ENCODE assay signal across 12 mouse cellular contexts in genomic region chr10:128912791-128913190, GRCm38 (mm10). TPM values are rescaled to one million over a fixed set of nuclear protein-coding genes. Genes with fewer than 3 reads are reported as not detected.
DNase-seq lines count a peak whose midpoint lies in the region; ATAC-seq lines count a peak whose summit lies in the region.
"Had no signal": no experiment of that assay in that cellular context is flagged by ENCODE, and none has a peak within 500 bp of the region (broad histone marks: within the 10 kb centered on the region; RNA-seq: fewer than 3 reads in every experiment).

No protein-coding gene starts in this region.

- H3K4me2 ChIP-seq in heart, embryonic 15.5 days, result no peak overlapping the region
- no peak overlapping the region for H3K4me2 ChIP-seq in neural tube, embryonic 13.5 days
- H3K4me2 ChIP-seq: hindbrain, embryonic 14.5 days had no signal

- intact Hi-C loops in heart, postnatal 25 days (cut with DNase I), result loop anchor here (5.0 kb wide), 2 partner anchors 35 to 65 kb away; no protein-coding TSS in a partner anchor

- no peak for DNase-seq in heart, postnatal 25 days (ENCODE audit: low spot score)
- no peak for DNase-seq in neural tube, embryonic 10.5 days (ENCODE audit: extremely low spot score, low spot score)
- DNase-seq in layer of hippocampus, postnatal 10 days (ENCODE audit: low spot score in 2 of 2), result no peak
- DNase-seq in Muller cell, postnatal 12 days (ENCODE audit: inconsistent ontology term), result no peak

- no peak overlapping the region for H3K9ac ChIP-seq in heart, embryonic 15.5 days
- H3K9ac ChIP-seq in neural tube, embryonic 13.5 days, result no peak overlapping the region
- H3K9ac ChIP-seq: hindbrain, embryonic 14.5 days; kidney, embryonic 15.5 days; liver, postnatal 0 days had no signal

- H3K4me1 ChIP-seq in heart, embryonic 15.5 days (replicated peaks), result peaks cover 32% of the 10 kb centered on the region
- H3K4me1 ChIP-seq in neural tube, embryonic 13.5 days (replicated peaks), result peaks cover 32% of the 10 kb centered on the region

- 72% methylated on average over 4 of the region's 4 CpGs for WGBS in heart, embryonic 15.5 days
- 74% methylated on average over 4 of the region's 4 CpGs for WGBS in neural tube, embryonic 13.5 days

- H3K27ac ChIP-seq in heart, embryonic 15.5 days, result peak overlapping the region; percentile 27
- H3K27ac ChIP-seq in neural tube, embryonic 13.5 days (replicated peaks), result 0 out of 2 replicates have a peak overlapping the region, but pooled peaks have one; percentile 49
- H3K27ac ChIP-seq: hindbrain, embryonic 14.5 days had no signal

- H3K4me3 ChIP-seq in heart, embryonic 15.5 days, result no peak overlapping the region
- no peak overlapping the region for H3K4me3 ChIP-seq in neural tube, embryonic 13.5 days
- H3K4me3 ChIP-seq: erythroblast, embryonic 14.5 days; kidney, embryonic 15.5 days had no signal

- H3K36me3 ChIP-seq in heart, embryonic 15.5 days, result peaks cover 36% of the 10 kb centered on the region
- H3K36me3 ChIP-seq in neural tube, embryonic 13.5 days, result peaks cover 16% of the 10 kb centered on the region

- no peaks in the 10 kb centered on the region for H3K27me3 ChIP-seq in heart, embryonic 15.5 days
- H3K27me3 ChIP-seq in neural tube, embryonic 13.5 days, result peaks cover 4% of the 10 kb centered on the region; the same call in 1 of the 2 replicates
- H3K27me3 ChIP-seq: kidney, embryonic 15.5 days had no signal

- no peaks in the 10 kb centered on the region for H3K9me3 ChIP-seq in heart, embryonic 15.5 days (replicated peaks)
- no peaks in the 10 kb centered on the region for H3K9me3 ChIP-seq in neural tube, embryonic 13.5 days
- H3K9me3 ChIP-seq: kidney, embryonic 15.5 days had no signal

- ATAC-seq in heart, embryonic 15.5 days (replicated peaks; ENCODE audit: insufficient number of reproducible peaks, insufficient read depth, low FRiP score, low read depth), result no peak
- no peak for ATAC-seq in neural tube, embryonic 13.5 days (ENCODE audit: low read depth)
- ATAC-seq in erythroblast, adult 5-6 weeks (replicated peaks; ENCODE audit: low FRiP score, poor library complexity, severe bottlenecking), result 0 out of 2 replicates have a peak, but pooled peaks have one; percentile 11

RNA-seq across cellular contexts. Expression of gene Rdh5, which starts 9.9 kb away (rescaled TPM):
- 10.5 and 11.8 TPM in 2 replicates for polyA plus RNA-seq in heart, embryonic 15.5 days (2015; fragmentation: Nextera tagmentation; extraction: Ambion mirVana)
- total RNA-seq in heart, postnatal 25 days (2021), result 1 to 10 TPM; 5.0 to 7.9 TPM
- polyA plus RNA-seq in neural tube, embryonic 13.5 days (2015; fragmentation: Nextera tagmentation; extraction: Ambion mirVana), result 14.1 and 16.9 TPM in 2 replicates
- total RNA-seq in erythroblast, adult 5-6 weeks (2015; ENCODE audit: low replicate concordance), result 5.0 TPM in 1 of 2 replicates, not detected in the other
- 1.1 TPM in 1 of 2 replicates, not detected in the other for total RNA-seq in erythroblast, adult 5-6 weeks (2017; ENCODE audit: low replicate concordance)
- 1 to 10 TPM; 5.6 to 6.7 TPM for total RNA-seq in layer of hippocampus, postnatal 10 days (2021)

RNA-seq across cellular contexts. Expression of gene Bloc1s1, which starts 11.0 kb away (rescaled TPM):
- polyA plus RNA-seq in heart, embryonic 15.5 days (2015; fragmentation: Nextera tagmentation; extraction: Ambion mirVana), result 208 and 212 TPM in 2 replicates
- 100 to 1,000 TPM; 183 to 185 TPM for total RNA-seq in heart, postnatal 25 days (2021)
- polyA plus RNA-seq in neural tube, embryonic 13.5 days (2015; fragmentation: Nextera tagmentation; extraction: Ambion mirVana), result 299 and 314 TPM in 2 replicates
- 25.4 and 37.0 TPM in 2 replicates for total RNA-seq in erythroblast, adult 5-6 weeks (2015; ENCODE audit: low replicate concordance)
- total RNA-seq in erythroblast, adult 5-6 weeks (2017; ENCODE audit: low replicate concordance), result 22.7 and 24.7 TPM in 2 replicates
- 100 to 1,000 TPM; 109 to 123 TPM for total RNA-seq in layer of hippocampus, postnatal 10 days (2021)

RNA-seq across cellular contexts. Expression of gene Cd63, which starts 12.0 kb away (rescaled TPM):
- 420 and 427 TPM in 2 replicates for polyA plus RNA-seq in heart, embryonic 15.5 days (2015; fragmentation: Nextera tagmentation; extraction: Ambion mirVana)
- 100 to 1,000 TPM; 110 to 123 TPM for total RNA-seq in heart, postnatal 25 days (2021)
- polyA plus RNA-seq in neural tube, embryonic 13.5 days (2015; fragmentation: Nextera tagmentation; extraction: Ambion mirVana), result 228 and 241 TPM in 2 replicates
- 90.9 and 115 TPM in 2 replicates for total RNA-seq in erythroblast, adult 5-6 weeks (2015; ENCODE audit: low replicate concordance)
- total RNA-seq in erythroblast, adult 5-6 weeks (2017; ENCODE audit: low replicate concordance), result 27.2 and 35.5 TPM in 2 replicates
- total RNA-seq in layer of hippocampus, postnatal 10 days (2021), result 100 to 1,000 TPM in 1 of 2 experiments, 10 to 100 TPM in 1; 81.7 to 110 TPM

RNA-seq across cellular contexts. Expression of gene Itga7, which starts 20.8 kb away (rescaled TPM):
- 7.0 and 8.1 TPM in 2 replicates for polyA plus RNA-seq in heart, embryonic 15.5 days (2015; fragmentation: Nextera tagmentation; extraction: Ambion mirVana)
- 100 to 1,000 TPM; 165 to 176 TPM for total RNA-seq in heart, postnatal 25 days (2021)
- polyA plus RNA-seq in neural tube, embryonic 13.5 days (2015; fragmentation: Nextera tagmentation; extraction: Ambion mirVana), result 12.1 and 15.5 TPM in 2 replicates
- not detected in 2 replicates for total RNA-seq in erythroblast, adult 5-6 weeks (2015; ENCODE audit: low replicate concordance)
- total RNA-seq in erythroblast, adult 5-6 weeks (2017; ENCODE audit: low replicate concordance), result not detected in 2 replicates
- 10 to 100 TPM; 22.2 to 27.4 TPM for total RNA-seq in layer of hippocampus, postnatal 10 days (2021)
- polyA plus RNA-seq: erythroblast, embryonic 14.5 days had no signal

RNA-seq across cellular contexts. Expression of gene Gdf11, which starts 21.3 kb away (rescaled TPM):
- 2.8 and 2.9 TPM in 2 replicates for polyA plus RNA-seq in heart, embryonic 15.5 days (2015; fragmentation: Nextera tagmentation; extraction: Ambion mirVana)
- 1 to 10 TPM; 2.3 to 2.6 TPM for total RNA-seq in heart, postnatal 25 days (2021)
- polyA plus RNA-seq in neural tube, embryonic 13.5 days (2015; fragmentation: Nextera tagmentation; extraction: Ambion mirVana), result 11.8 and 13.5 TPM in 2 replicates
- not detected in 2 replicates for total RNA-seq in erythroblast, adult 5-6 weeks (2015; ENCODE audit: low replicate concordance)
- total RNA-seq in erythroblast, adult 5-6 weeks (2017; ENCODE audit: low replicate concordance), result not detected in 2 replicates
- total RNA-seq in layer of hippocampus, postnatal 10 days (2021), result 10 to 100 TPM; 23.1 to 24.0 TPM
- total RNA-seq: megakaryocyte progenitor cell, adult 5-6 weeks had no signal
- polyA plus RNA-seq: erythroblast, embryonic 14.5 days had no signal
